Mouse (Mus musculus) C2C12 (cell line): ENCODE results near the gene 2900026A02Rik. TPM values are rescaled to one million over a fixed set of nuclear protein-coding genes. Genes with fewer than 3 reads are reported as not detected.

Experiments used
- H3K27me3 ChIP-seq: one replicate; pipeline ENCODE4 v1.6.1; 2011; ENCODE audit not compliant: control insufficient read depth, insufficient read depth, insufficient read length
- H3K36me3 ChIP-seq: one replicate; pipeline ENCODE4 v1.6.1; 2011; ENCODE audit not compliant: control insufficient read depth, insufficient read depth
- H3K4me3 ChIP-seq: one replicate; pipeline ENCODE4 v1.5.1; 2011; ENCODE audit warnings: mild to moderate bottlenecking, control low read depth; ENCODE audit not compliant: poor library complexity, insufficient read depth, severe bottlenecking
- H3K79me2 ChIP-seq: one replicate; pipeline ENCODE4 v1.6.1; 2011; ENCODE audit not compliant: control insufficient read depth, insufficient read depth
- H3K79me3 ChIP-seq: one replicate; pipeline ENCODE4 v1.6.1; 2011; ENCODE audit warnings: low read depth, control low read depth
- H3ac ChIP-seq: one replicate; pipeline ENCODE3; 2011; ENCODE audit warnings: low read depth; ENCODE audit not compliant: control insufficient read depth, insufficient read length
- CEBPB ChIP-seq: IDR thresholded peaks from one replicate; pipeline ENCODE4 v1.6.1; 2011; ENCODE audit warnings: low read depth, mild to moderate bottlenecking, control low read depth, moderate library complexity
- CTCF ChIP-seq: IDR thresholded peaks from one replicate; pipeline ENCODE4 v1.5.1; 2011; ENCODE audit not compliant: control insufficient read depth, insufficient read depth, insufficient read length
- FOSL1 ChIP-seq: IDR thresholded peaks from one replicate; pipeline ENCODE4 v1.8.0; 2011; ENCODE audit warnings: mild to moderate bottlenecking, low read length; ENCODE audit not compliant: poor library complexity, insufficient read depth, severe bottlenecking
- MAX ChIP-seq: IDR thresholded peaks from one replicate; pipeline ENCODE4 v1.6.1; 2011; ENCODE audit warnings: mild to moderate bottlenecking, control low read depth
- MYOD1 ChIP-seq: IDR thresholded peaks from one replicate; pipeline ENCODE4 v1.6.1; 2011; ENCODE audit warnings: low read depth; ENCODE audit not compliant: control insufficient read depth, insufficient read length
- MYOG ChIP-seq: IDR thresholded peaks from one replicate; pipeline ENCODE4 v1.6.1; 2011; ENCODE audit not compliant: control insufficient read depth, insufficient read length; ENCODE audit errors: extremely low read depth
- USF1 ChIP-seq: IDR thresholded peaks from one replicate; pipeline ENCODE4 v1.6.1; 2011; ENCODE audit warnings: low read depth, mild to moderate bottlenecking, control low read depth, moderate library complexity
- polyA plus RNA-seq: library from polyadenylated mRNA; unstranded; fragments of >200 nt; fragmentation: generic; extraction: Trizol; gene quantifications from one replicate; pipeline ENCODE4 v1.2.1, GENCODE M21; 2012; ENCODE audit warnings: missing spikeins

Gene 2900026A02Rik
- polyA plus RNA-seq, 1 experiment, result 8.4 TPM

GRCm38 (mm10) chr5:113081020-113081419, 140.0 kb downstream of the 2900026A02Rik start:
- Histone ChIP-seq H3K27me3 (peaks cover 3% of the 10 kb centered on the region), H3K79me3 (no peaks in the 10 kb centered on the region), H3K79me2 (no peaks in the 10 kb centered on the region), H3K4me3 (no peak overlapping the region), H3ac (no peak overlapping the region), H3K36me3 (no peaks in the 10 kb centered on the region)
- TF ChIP-seq MYOD1 (no peak), USF1 (no peak), FOSL1 (no peak), CEBPB (no peak), CTCF (no peak), MAX (no peak), MYOG (no peak)

GRCm38 (mm10) chr5:113079783-113080182, 141.3 kb downstream of the 2900026A02Rik start:
- Histone ChIP-seq H3K79me2 (no peaks in the 10 kb centered on the region), H3K36me3 (no peaks in the 10 kb centered on the region), H3K27me3 (peaks cover 3% of the 10 kb centered on the region), H3K79me3 (no peaks in the 10 kb centered on the region), H3K4me3 (no peak overlapping the region), H3ac (no peak overlapping the region)
- no peak for TF ChIP-seq USF1
- TF ChIP-seq CTCF, result no peak
- no peak for TF ChIP-seq MAX
- no peak for TF ChIP-seq MYOG

DNA sequence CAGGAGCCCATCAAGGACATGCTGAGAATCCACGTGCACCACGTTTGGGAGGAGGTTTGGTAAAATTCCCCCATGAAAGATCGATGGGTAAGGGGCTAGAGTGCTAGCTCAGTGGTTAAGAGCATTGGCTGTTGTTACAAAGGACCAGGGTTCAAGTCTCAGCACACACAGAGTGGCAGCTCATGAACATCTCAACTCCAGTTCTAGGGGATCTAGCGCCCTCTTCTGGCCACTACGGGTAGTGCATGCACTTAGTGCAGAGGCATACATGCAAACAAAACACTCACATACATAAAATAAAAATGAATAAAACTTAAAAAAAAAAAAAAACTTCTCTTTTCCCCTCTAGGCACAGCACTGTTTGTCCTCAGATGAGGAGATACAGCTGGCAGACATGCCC, 142.3 kb downstream of the 2900026A02Rik start:
- TF ChIP-seq CEBPB (no peak), CTCF (no peak), FOSL1 (no peak), MAX (no peak), USF1 (no peak), MYOG (no peak), MYOD1 (no peak)
- Histone ChIP-seq H3K79me2 (no peaks in the 10 kb centered on the region), H3K4me3 (no peak overlapping the region)

DNA sequence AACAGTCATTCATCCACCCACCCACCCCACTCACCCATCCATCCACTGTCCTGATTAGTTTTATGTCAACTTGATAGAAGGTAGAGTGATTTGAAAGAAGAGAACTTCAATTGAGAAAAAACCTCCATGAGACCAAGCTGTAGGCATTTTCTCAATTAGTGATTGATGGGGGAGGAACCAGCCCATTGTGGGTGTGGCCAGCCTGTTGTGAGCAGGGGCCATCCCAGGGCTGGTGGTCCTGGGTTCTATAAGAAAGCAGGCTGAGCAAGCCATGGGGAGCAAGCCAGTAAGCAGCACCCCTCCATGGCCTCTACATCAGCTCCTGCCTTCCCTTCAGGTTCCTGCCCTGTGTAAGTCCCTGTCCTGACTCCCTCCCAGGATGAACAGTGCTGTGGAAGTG, 151.0 kb downstream of the 2900026A02Rik start, which contains the start of gene Crybb2:
Gene Crybb2, minus strand, starts transcription at position 101 of the 400 bp plus-strand sequence.
- Histone ChIP-seq H3K27me3 (peaks cover 17% of the 10 kb centered on the region), H3K79me3 (no peaks in the 10 kb centered on the region), H3ac (no peak within 1 kb of the TSS), H3K79me2 (no peaks in the 10 kb centered on the region), H3K4me3 (no peak within 1 kb of the TSS), H3K36me3 (no peaks in the 10 kb centered on the region)
- TF ChIP-seq USF1 (no peak), CTCF (no peak), CEBPB (no peak), MYOD1 (no peak), MAX (no peak), FOSL1 (no peak), MYOG (no peak)

More for the DNA sequence above, 142.3 kb downstream of the 2900026A02Rik start:
- H3K36me3 ChIP-seq, result no peaks in the 10 kb centered on the region
- no peak overlapping the region for H3ac ChIP-seq
- peaks cover 3% of the 10 kb centered on the region for H3K27me3 ChIP-seq
- no peaks in the 10 kb centered on the region for H3K79me3 ChIP-seq

DNA sequence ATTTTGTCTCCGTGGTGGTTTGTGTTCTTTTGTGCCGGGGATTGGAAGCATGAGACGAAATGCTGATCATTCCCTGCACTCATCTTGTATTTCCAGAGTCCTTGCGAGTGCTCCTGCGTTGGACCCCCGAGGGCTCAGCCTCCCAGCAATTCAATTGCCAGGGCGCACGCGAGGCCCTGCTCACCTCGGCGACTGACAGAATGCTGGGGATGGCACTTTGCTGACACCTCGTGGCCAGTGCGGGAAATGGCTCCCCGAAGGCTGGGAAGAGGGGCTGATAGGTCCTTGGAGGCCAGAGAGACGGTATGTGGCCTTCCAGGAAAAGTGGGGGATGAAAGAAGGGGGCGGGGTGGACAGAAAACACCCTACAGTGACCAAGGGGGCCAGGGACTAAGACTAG, 166.7 kb downstream of the 2900026A02Rik start:
- Histone ChIP-seq H3K36me3 (no peaks in the 10 kb centered on the region), H3K27me3 (peaks cover 38% of the 10 kb centered on the region), H3K4me3 (no peak overlapping the region), H3ac (no peak overlapping the region), H3K79me2 (no peaks in the 10 kb centered on the region), H3K79me3 (no peaks in the 10 kb centered on the region)
- TF ChIP-seq MYOD1 (no peak), USF1 (no peak), CTCF (peak; percentile 93)

DNA sequence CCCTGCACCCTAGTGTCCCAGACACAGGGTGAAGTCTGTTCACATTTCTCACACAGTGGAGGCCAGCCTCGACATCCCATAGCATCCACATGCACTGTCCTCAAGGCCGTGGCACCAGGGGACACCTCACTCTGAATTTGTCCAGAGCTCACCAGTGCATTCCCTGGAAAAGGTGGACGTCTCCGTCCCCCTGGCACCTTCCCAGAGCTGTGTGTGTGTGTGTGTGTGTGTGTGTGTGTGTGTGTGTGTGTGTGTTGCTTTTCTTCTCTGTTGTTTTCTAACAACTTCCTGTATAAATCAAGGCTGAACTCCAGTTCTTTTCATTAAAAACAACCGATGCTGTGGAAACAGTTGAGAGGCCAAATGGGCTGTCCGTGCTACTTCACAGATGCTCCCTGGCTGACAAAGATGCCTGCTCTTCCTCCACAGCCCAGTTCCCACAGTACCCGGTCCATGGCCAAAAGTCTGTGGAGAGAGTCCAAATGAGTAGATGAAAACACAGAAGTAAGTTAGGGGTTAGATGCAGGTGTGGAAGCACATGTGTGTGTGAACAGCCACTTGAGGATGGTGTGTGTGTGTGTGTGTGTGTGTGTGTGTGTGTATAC, 170.4 kb downstream of the 2900026A02Rik start:
- no peaks in the 10 kb centered on the region for H3K79me2 ChIP-seq
- TF ChIP-seq MYOD1 (no peak), CEBPB (no peak), CTCF (no peak), MAX (no peak), FOSL1 (no peak), MYOG (no peak), USF1 (no peak)
- peaks cover 12% of the 10 kb centered on the region for H3K27me3 ChIP-seq
- no peak overlapping the region for H3ac ChIP-seq
- no peak overlapping the region for H3K4me3 ChIP-seq
- no peaks in the 10 kb centered on the region for H3K36me3 ChIP-seq
- H3K79me3 ChIP-seq, result no peaks in the 10 kb centered on the region
